Mouse (Mus musculus) heart, adult 2 months (tissue): Measurements from ENCODE around the gene Arhgef11. TPM values are rescaled to one million over a fixed set of nuclear protein-coding genes. Genes with fewer than 3 reads are reported as not detected.

ENCODE experiments used
- DNase-seq, 2 experiments: peaks; one replicate each; pipeline ENCODE4 v3.0.0; 2021
- H3K27ac ChIP-seq: fragments of 200-600 bp; 2 replicates; pipeline ENCODE4 v1.8.1; 2022
- H3K27me3 ChIP-seq: fragments of 200-500 bp; 2 replicates; pipeline ENCODE4 v1.6.1; 2012; ENCODE audit warnings: mild to moderate bottlenecking, low read length, inconsistent platforms, mixed read lengths; ENCODE audit not compliant: control insufficient read depth, insufficient read depth
- H3K36me3 ChIP-seq: fragments of 200-500 bp; 2 replicates; pipeline ENCODE4 v1.6.1; 2012; ENCODE audit warnings: low read length, inconsistent platforms; ENCODE audit not compliant: control insufficient read depth, insufficient read depth
- H3K4me1 ChIP-seq: fragments of 200-500 bp; 2 replicates; pipeline ENCODE4 v1.6.1; 2011; ENCODE audit warnings: low read length; ENCODE audit not compliant: control insufficient read depth, insufficient read depth
- H3K4me3 ChIP-seq: fragments of 200-600 bp; 2 replicates; pipeline ENCODE4 v1.8.1; 2022
- H3K79me2 ChIP-seq: fragments of 200-500 bp; replicated peaks from 2 replicates; pipeline ENCODE4 v1.6.1; 2012; ENCODE audit warnings: mild to moderate bottlenecking, inconsistent platforms, low read length, moderate library complexity, mixed read lengths; ENCODE audit not compliant: control insufficient read depth, insufficient read depth
- H3K9ac ChIP-seq: fragments of 200-500 bp; 2 replicates; pipeline ENCODE4 v1.6.1; 2012; ENCODE audit warnings: low read depth, mild to moderate bottlenecking, control low read depth, inconsistent platforms, low read length, mixed read lengths
- CTCF ChIP-seq: fragments of 200-600 bp; IDR thresholded peaks from 2 replicates; pipeline ENCODE4 v1.8.1; 2022; ENCODE audit warnings: antibody characterized with exemption, mild to moderate bottlenecking, moderate library complexity
- EP300 ChIP-seq: fragments of 200-500 bp; IDR thresholded peaks from 2 replicates; pipeline ENCODE4 v1.6.1; 2011; ENCODE audit warnings: low read depth, low read length, control low read depth; ENCODE audit not compliant: insufficient read depth
- POLR2A ChIP-seq: fragments of 200-500 bp; IDR thresholded peaks from 2 replicates; pipeline ENCODE4 v1.6.1; 2011; ENCODE audit warnings: mild to moderate bottlenecking, low read depth, low read length, control low read depth; ENCODE audit not compliant: insufficient read depth
- WGBS: fragments of 180-500 bp; shearing (Covaris S2); methylation state at CpG from one replicate; pipeline ENCODE4 v1.1.7; 2018; 5-methylcytosine and 5-hydroxymethylcytosine counted together
- intact Hi-C: fragments of 180-260 bp; cut with DNase I; formaldehyde crosslinking; loops from one replicate; pipeline ENCODE4 v1.15.1; 2025
- polyA plus RNA-seq: library from polyadenylated mRNA; depleted of rRNA; stranded (reverse); fragments of >200 nt; gene quantifications from 2 replicates; pipeline ENCODE4 v1.2.3, GENCODE M21; 2012
- total RNA-seq, 2 experiments: library from RNA; stranded (reverse); gene quantifications; 2 replicates each; pipeline ENCODE4 v1.2.3; 2021

Gene Arhgef11
- total and polyA plus RNA-seq, 3 experiments = 16.0 to 20.4 (median 19.5) TPM

DNA sequence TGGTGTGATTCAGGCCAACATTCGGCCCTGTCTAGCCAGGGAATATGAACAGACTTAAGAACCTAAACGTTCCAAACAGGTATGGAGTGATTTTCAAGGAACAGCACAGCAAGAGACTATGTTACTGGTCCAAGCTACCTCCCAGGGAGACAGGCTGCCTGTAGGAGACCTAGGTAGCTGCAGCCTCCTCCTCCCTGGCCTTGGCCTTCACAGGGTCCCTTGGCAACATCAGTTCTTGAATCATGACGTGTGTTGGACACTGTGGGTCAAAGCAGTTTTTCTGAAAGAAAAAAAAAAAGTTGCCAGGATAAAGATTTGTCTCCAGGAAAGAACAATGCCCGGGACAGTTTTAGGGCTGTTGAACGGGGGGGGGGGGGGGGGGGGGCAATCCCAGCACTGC, 121.5 kb downstream of the Arhgef11 start:
- no peak for DNase-seq
- H3K9ac ChIP-seq = no peak overlapping the region
- 67% methylated on average over 5 of the region's 5 CpGs for WGBS
- no peak for TF ChIP-seq CTCF
- TF ChIP-seq EP300 = no peak
- no peak for TF ChIP-seq POLR2A
- H3K4me3 ChIP-seq = no peak overlapping the region
- no peak overlapping the region for H3K27ac ChIP-seq
- no peaks in the 10 kb centered on the region for H3K36me3 ChIP-seq
- no peaks in the 10 kb centered on the region for H3K4me1 ChIP-seq
- H3K79me2 ChIP-seq = no peaks in the 10 kb centered on the region
- intact Hi-C loops = no loop called here
- H3K27me3 ChIP-seq = no peaks in the 10 kb centered on the region

DNA sequence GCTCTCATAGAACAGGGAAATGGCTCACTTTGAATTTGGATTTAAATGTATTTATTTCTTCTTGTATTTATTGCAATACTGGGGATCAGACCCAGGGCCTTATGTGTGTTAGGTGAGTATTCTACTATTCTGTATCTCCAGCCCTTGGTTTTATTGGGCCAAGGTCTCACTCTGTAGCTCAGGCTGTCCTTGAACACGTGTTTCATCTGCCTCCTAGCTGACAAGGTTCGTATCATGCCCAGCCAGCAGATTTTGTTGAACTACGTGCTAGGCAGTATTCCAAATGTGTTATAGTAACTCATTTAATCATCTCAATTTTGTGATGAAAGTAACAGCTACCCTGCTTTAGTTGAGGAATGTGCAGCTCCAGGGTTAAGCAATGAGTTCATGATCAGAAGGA, 124.7 kb downstream of the Arhgef11 start:
- Histone ChIP-seq H3K4me3 (no peak overlapping the region), H3K27ac (no peak overlapping the region), H3K9ac (no peak overlapping the region), H3K27me3 (no peaks in the 10 kb centered on the region), H3K79me2 (no peaks in the 10 kb centered on the region), H3K4me1 (no peaks in the 10 kb centered on the region), H3K36me3 (no peaks in the 10 kb centered on the region)
- intact Hi-C loops = no loop called here
- no peak for DNase-seq
- 67% methylated on average over 3 of the region's 3 CpGs for WGBS
- no peak for TF ChIP-seq EP300
- no peak for TF ChIP-seq CTCF
- no peak for TF ChIP-seq POLR2A

DNA sequence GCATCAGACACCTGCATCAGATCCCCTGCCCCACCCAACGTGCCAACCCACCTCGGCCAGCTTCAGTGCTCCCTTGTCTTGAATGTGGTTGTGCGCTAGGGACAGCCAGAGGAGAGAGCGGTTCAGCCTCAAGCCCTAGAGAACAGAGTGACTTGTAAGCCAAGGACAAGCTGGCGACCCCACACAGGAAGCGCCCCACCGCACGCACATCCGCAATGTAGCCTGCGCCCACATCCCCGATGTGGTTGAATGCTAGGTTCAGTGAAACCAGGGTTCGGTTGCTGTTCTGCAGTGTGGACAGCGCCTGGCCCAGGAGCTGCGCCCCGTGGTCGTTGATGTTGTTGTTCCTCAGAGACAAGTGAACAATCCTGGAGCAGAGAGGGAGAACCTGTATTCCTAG, 125.4 kb downstream of the Arhgef11 start:
- 81% methylated on average over 16 of the region's 16 CpGs for WGBS

DNA sequence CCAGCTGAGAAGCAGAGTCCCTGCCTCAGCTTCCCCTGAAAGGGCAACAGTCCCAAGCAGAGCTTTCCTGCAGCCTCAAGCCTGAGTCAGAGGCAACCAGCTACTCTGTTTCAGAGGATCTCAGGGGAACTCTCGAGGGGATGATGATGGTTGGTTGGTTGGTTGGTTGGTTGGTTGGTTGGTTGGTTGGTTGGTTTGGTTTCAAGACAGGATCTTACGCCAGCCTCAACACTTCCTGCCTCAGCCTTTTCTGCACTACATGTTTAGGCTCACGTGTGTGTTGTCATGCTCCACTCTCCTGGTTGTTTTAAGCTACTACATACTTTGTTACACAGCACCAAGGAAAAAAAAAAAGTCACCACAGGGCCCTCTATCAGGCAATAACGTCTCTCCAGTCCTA, 126.6 kb downstream of the Arhgef11 start:
- H3K9ac ChIP-seq = no peak overlapping the region
- no peaks in the 10 kb centered on the region for H3K4me1 ChIP-seq
- H3K4me3 ChIP-seq = no peak overlapping the region
- 89% methylated on average over 4 of the region's 4 CpGs for WGBS
- no peak for DNase-seq
- no peak for TF ChIP-seq POLR2A
- no peak for TF ChIP-seq CTCF
- no peak for TF ChIP-seq EP300
- H3K27me3 ChIP-seq = no peaks in the 10 kb centered on the region
- no peaks in the 10 kb centered on the region for H3K79me2 ChIP-seq
- H3K27ac ChIP-seq = no peak overlapping the region
- intact Hi-C loops = no loop called here
- no peaks in the 10 kb centered on the region for H3K36me3 ChIP-seq

More for the DNA sequence above, 125.4 kb downstream of the Arhgef11 start:
- Histone ChIP-seq H3K4me3 (no peak overlapping the region), H3K27ac (no peak overlapping the region), H3K36me3 (no peaks in the 10 kb centered on the region), H3K79me2 (no peaks in the 10 kb centered on the region), H3K27me3 (no peaks in the 10 kb centered on the region), H3K4me1 (no peaks in the 10 kb centered on the region), H3K9ac (no peak overlapping the region)
- TF ChIP-seq CTCF (no peak), POLR2A (no peak), EP300 (no peak)
- DNase-seq = no peak
- intact Hi-C loops = no loop called here

DNA sequence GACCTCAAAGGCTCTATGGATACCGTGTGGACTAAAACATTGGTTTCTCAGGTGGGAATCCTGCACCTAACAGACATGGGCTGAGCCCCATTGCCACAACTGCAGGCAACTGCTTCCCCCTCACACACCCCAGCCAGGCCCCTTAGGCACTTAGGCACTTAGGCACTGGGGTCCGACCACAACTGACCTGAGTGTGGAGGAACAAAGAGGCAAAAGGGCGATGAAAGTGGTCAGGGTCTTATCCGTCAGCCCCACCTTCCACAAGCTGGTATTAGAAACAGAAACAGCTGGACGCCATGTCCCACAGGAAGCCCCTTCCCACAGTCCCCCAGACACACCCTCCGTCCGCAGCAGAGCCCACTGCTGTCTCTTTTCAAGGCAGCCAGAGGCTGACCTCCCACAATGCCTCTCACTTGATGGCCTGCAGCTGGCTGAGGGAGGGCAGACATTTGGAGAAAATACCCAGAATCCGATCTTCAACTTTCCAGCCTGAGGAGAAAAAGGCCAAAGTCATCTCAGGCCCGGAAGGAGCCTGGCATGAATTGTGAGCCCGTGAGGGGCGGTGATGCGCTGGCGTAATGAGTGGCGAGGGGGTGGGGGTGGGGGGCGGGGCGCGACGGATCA, 127.8 kb downstream of the Arhgef11 start:
- intact Hi-C loops = no loop called here
- no peak overlapping the region for H3K4me3 ChIP-seq
- 36% methylated on average over 18 of the region's 18 CpGs for WGBS

DNA sequence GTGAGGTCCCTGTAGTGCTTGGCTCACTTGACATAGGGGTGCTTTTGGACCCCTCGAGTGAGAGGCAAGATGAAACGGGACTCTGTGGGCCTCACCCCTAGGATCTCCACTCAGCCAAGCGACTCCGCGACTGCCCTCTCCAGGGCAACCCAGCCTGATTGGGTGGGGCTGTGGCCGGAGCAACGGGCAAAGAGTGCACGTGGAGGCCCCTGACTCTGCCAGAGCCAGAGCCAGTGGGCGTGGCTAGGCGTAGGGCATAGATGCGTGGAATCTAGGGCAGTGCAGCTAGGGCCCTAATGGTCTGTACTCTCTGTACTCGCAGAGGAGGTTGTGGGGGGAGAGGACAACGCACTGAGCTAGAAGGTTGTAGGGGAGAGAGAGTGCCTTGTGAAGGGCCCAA, 131.1 kb downstream of the Arhgef11 start, which contains the start of gene Lrrc71:
TSS of gene Lrrc71 (minus strand) at position 195 of the 400 bp plus-strand sequence.
- intact Hi-C loops = loop anchor here (2.0 kb wide), 1 partner anchor 20 kb away; no protein-coding TSS in a partner anchor
- 52% methylated on average over 13 of the region's 13 CpGs for WGBS
- Histone ChIP-seq H3K9ac (no peak within 1 kb of the TSS), H3K4me3 (no peak within 1 kb of the TSS), H3K27ac (no peak within 1 kb of the TSS), H3K36me3 (no peaks in the 10 kb centered on the region), H3K27me3 (no peaks in the 10 kb centered on the region), H3K4me1 (no peaks in the 10 kb centered on the region), H3K79me2 (no peaks in the 10 kb centered on the region)
- DNase-seq = no peak
- TF ChIP-seq EP300 = no peak
- no peak for TF ChIP-seq POLR2A
- no peak for TF ChIP-seq CTCF

More for the DNA sequence above, 127.8 kb downstream of the Arhgef11 start:
- Histone ChIP-seq H3K36me3 (no peaks in the 10 kb centered on the region), H3K79me2 (no peaks in the 10 kb centered on the region), H3K27ac (no peak overlapping the region), H3K4me1 (no peaks in the 10 kb centered on the region), H3K27me3 (no peaks in the 10 kb centered on the region), H3K9ac (no peak overlapping the region)
- no peak for TF ChIP-seq CTCF
- no peak for TF ChIP-seq POLR2A
- TF ChIP-seq EP300 = no peak
- DNase-seq = no peak
